Mouse (Mus musculus): Measurements from ENCODE around the gene Nav2. TPM values are rescaled to one million over a fixed set of nuclear protein-coding genes. Genes with fewer than 3 reads are reported as not detected.
A peak's percentile ranks its signal among the peaks of the same experiment; 100 is the strongest.

The Nav2 gene
- polyA plus RNA-seq, 1 experiment from 2014 or later: 22.5 TPM

DNA sequence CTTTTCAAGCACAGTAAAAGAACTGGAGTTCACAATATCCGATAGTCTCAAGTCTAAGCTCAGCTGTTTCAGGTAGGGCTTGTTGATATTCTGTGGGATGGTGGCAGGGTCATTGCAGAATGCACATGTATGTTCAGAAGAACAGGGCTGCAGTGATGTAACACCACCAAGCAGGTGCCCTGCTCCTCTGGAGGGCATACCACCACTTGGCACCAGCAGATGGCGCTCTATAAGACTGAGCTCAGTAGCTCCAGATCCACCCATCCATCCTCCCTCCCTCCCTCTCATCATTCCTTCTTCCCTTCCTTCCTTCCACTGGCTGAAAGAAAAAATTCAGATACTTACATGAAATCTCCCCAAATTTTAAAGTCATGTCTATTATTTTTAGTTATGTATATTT lies 547.6 kb downstream of the Nav2 start:
- ATAC-seq (ENCODE audit: low FRiP score, low TSS enrichment): no peak
- Histone ChIP-seq H3K4me3 (replicated peaks; ENCODE audit: low read depth, low read length) (no peak overlapping the region), H3K27ac (replicated peaks; ENCODE audit: low read depth, low read length) (no peak overlapping the region), H3K4me1 (ENCODE audit: control insufficient read depth, insufficient read depth, low read length) (no peaks in the 10 kb centered on the region), H3K9ac (replicated peaks; ENCODE audit: low read length) (no peak overlapping the region), H3K36me3 (ENCODE audit: control insufficient read depth, insufficient read depth, low read length) (peaks cover 10% of the 10 kb centered on the region), H3K4me2 (ENCODE audit: low read length) (no peak overlapping the region), H3K9me3 (ENCODE audit: control insufficient read depth, low read length) (no peaks in the 10 kb centered on the region), H3K27me3 (ENCODE audit: control insufficient read depth, insufficient read depth, low read length) (no peaks in the 10 kb centered on the region)
- 63% methylated on average over 2 of the region's 2 CpGs for whole genome bisulfite sequencing
- DNase-seq: peak; percentile 69

DNA sequence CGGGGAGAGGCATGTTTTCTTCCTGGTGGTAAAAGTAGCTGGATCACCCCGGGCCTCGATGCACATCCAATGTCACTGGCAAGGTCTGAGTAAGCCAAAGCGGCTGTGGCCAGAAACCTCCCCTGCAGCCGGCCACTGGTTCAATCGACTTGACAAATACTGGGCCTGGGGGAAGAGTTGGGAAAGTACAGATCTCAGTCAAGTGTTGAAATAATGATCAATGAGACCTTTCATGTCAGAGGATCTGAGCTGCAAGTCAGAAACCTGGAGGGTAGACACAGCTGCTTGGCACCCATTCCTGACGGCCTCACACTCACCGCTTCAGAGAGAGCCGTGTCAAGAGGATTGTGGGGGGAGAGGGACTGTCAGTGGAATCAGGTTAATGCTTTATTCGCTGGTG lies 548.9 kb downstream of the Nav2 start:
- DNase-seq: no peak
- Histone ChIP-seq H3K36me3 (ENCODE audit: control insufficient read depth, insufficient read depth, low read length) (peaks cover 12% of the 10 kb centered on the region), H3K27ac (replicated peaks; ENCODE audit: low read depth, low read length) (no peak overlapping the region), H3K27me3 (ENCODE audit: control insufficient read depth, insufficient read depth, low read length) (no peaks in the 10 kb centered on the region), H3K4me2 (ENCODE audit: low read length) (no peak overlapping the region), H3K9ac (replicated peaks; ENCODE audit: low read length) (no peak overlapping the region), H3K4me1 (ENCODE audit: control insufficient read depth, insufficient read depth, low read length) (no peaks in the 10 kb centered on the region), H3K4me3 (replicated peaks; ENCODE audit: low read depth, low read length) (no peak overlapping the region), H3K9me3 (ENCODE audit: control insufficient read depth, low read length) (no peaks in the 10 kb centered on the region)
- 73% methylated on average over 10 of the region's 10 CpGs for WGBS
- ATAC-seq (ENCODE audit: low FRiP score, low TSS enrichment): no peak

DNA sequence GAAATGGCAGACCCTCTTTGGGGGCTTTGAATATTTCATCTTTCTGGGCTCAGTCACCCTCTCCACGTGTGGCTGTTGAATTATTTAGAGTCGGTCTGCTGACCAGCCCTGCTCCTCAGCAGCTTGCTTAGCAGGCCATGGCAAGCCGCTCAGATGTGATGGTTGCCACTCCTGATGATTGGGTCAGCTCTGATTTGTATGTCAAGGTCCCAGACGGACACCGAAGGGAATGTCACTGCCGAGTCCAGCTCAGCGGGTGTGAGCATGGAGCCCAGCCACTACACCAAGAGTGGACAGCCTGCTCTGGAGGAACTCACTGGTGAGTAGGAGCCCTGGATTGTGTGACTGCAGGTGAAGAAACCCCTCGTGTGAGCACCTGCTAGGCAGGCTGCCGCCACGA lies 549.4 kb downstream of the Nav2 start:
- Histone ChIP-seq H3K4me3 (replicated peaks; ENCODE audit: low read depth, low read length) (no peak overlapping the region), H3K27me3 (ENCODE audit: control insufficient read depth, insufficient read depth, low read length) (no peaks in the 10 kb centered on the region), H3K4me1 (ENCODE audit: control insufficient read depth, insufficient read depth, low read length) (no peaks in the 10 kb centered on the region), H3K9me3 (ENCODE audit: control insufficient read depth, low read length) (no peaks in the 10 kb centered on the region), H3K4me2 (ENCODE audit: low read length) (no peak overlapping the region), H3K27ac (replicated peaks; ENCODE audit: low read depth, low read length) (0 out of 2 replicates have a peak overlapping the region, but pooled peaks have one; percentile 20), H3K9ac (replicated peaks; ENCODE audit: low read length) (no peak overlapping the region), H3K36me3 (ENCODE audit: control insufficient read depth, insufficient read depth, low read length) (peaks cover 12% of the 10 kb centered on the region)
- no peak for ATAC-seq (ENCODE audit: low FRiP score, low TSS enrichment)
- DNase-seq: no peak
- 75% methylated on average over 10 of the region's 10 CpGs for WGBS

DNA sequence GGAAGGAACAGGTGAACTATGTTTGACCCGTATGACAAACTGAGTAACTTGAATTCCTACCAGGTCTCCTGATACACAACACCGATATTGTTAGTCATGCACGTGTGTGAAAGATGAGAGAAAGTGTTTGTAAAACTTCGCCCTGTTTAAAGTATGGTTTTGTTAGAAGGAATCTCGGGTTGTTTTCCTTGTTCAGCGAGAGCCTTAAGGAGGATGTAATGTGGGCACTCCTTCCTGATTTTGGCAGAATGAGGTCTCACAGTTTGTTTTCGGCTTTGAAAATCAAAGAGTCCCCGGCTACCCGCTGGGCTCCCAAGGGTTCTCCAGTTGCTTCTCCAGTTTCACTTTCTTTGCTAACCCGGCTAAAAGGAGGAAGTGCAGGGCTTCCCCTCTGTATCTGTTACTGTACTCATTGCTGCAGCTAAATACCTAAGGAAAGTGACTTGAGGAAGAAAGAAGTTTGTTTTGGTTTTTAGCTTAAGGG lies 553.9 kb downstream of the Nav2 start:
- Histone ChIP-seq H3K4me2 (ENCODE audit: low read length) (no peak overlapping the region), H3K9me3 (ENCODE audit: control insufficient read depth, low read length) (no peaks in the 10 kb centered on the region), H3K9ac (replicated peaks; ENCODE audit: low read length) (no peak overlapping the region), H3K36me3 (ENCODE audit: control insufficient read depth, insufficient read depth, low read length) (peaks cover 19% of the 10 kb centered on the region; the same call in 1 of the 2 replicates), H3K27ac (replicated peaks; ENCODE audit: low read depth, low read length) (no peak overlapping the region), H3K4me3 (replicated peaks; ENCODE audit: low read depth, low read length) (no peak overlapping the region), H3K27me3 (ENCODE audit: control insufficient read depth, insufficient read depth, low read length) (no peaks in the 10 kb centered on the region), H3K4me1 (ENCODE audit: control insufficient read depth, insufficient read depth, low read length) (no peaks in the 10 kb centered on the region)
- no peak for ATAC-seq (ENCODE audit: low FRiP score, low TSS enrichment)
- no peak for DNase-seq
- 49% methylated on average over 10 of the region's 10 CpGs for WGBS

DNA sequence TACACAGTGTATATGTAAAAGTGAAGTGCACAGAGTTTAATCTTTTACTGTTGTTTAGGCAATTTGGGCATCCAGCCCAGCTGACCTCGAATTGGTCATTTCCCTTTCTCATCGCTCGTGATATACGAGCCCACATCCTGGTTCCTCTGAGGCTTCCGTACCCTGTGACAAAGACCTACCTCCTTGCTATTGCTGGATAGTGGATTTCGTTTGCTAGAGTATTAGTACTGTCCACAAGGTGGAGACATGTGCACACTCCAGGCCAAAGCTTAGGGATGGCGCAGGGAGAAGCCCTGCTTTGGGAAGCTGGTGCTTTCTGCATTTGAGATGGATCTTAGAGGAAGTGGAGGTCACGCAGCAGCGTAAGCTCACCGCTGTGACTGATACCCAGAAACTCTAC lies 559.3 kb downstream of the Nav2 start:
- no peak overlapping the region for H3K27ac ChIP-seq (replicated peaks; ENCODE audit: low read depth, low read length)
- H3K4me3 ChIP-seq (replicated peaks; ENCODE audit: low read depth, low read length): no peak overlapping the region
- H3K27me3 ChIP-seq (ENCODE audit: control insufficient read depth, insufficient read depth, low read length): no peaks in the 10 kb centered on the region
- ATAC-seq (ENCODE audit: low FRiP score, low TSS enrichment) (peak; percentile 48; the same call in 1 of the 2 replicates), DNase-seq (peak; percentile 81)
- no peaks in the 10 kb centered on the region for H3K9me3 ChIP-seq (ENCODE audit: control insufficient read depth, low read length)
- no peak overlapping the region for H3K4me2 ChIP-seq (ENCODE audit: low read length)
- H3K36me3 ChIP-seq (ENCODE audit: control insufficient read depth, insufficient read depth, low read length): peaks cover 14% of the 10 kb centered on the region; the same call in 1 of the 2 replicates
- WGBS: 69% methylated on average over 10 of the region's 10 CpGs
- no peaks in the 10 kb centered on the region for H3K4me1 ChIP-seq (ENCODE audit: control insufficient read depth, insufficient read depth, low read length)
- no peak overlapping the region for H3K9ac ChIP-seq (replicated peaks; ENCODE audit: low read length)

DNA sequence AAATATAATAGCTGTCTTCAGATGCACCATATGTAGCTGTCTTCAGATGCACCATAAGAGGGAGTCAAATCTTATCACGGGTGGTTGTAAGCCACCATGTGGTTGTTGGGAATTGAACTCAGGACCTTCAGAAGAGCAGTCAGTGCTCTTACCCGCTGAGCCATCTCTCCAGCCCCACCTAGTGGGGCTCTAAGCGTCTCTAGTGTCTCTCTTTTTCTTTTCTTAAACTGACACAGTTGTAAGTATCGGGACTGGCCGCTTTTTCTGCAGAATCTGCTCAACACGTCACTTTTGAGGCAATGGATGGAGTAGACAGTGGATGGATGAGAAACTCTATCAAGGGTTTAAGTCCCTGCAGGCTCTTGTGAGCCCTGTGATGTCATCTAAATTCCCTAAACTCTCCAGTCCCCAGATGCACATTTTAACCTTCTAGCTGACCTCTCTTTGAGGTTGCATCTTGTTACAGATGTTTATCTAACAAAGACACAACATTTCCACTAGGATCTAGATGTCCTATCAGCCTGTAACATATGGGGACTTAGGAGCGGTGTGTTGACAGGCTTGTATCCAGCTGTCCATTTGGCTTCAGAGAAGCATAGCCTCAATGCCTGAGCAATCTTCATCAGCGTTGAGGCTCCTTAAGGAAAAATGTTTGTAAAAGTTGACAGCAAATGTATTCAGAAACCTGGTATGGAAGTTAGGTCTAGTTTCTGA lies 560.1 kb downstream of the Nav2 start:
- Histone ChIP-seq H3K9me3 (ENCODE audit: control insufficient read depth, low read length) (no peaks in the 10 kb centered on the region), H3K4me3 (replicated peaks; ENCODE audit: low read depth, low read length) (no peak overlapping the region), H3K36me3 (ENCODE audit: control insufficient read depth, insufficient read depth, low read length) (peaks cover 14% of the 10 kb centered on the region; the same call in 1 of the 2 replicates), H3K27me3 (ENCODE audit: control insufficient read depth, insufficient read depth, low read length) (no peaks in the 10 kb centered on the region), H3K4me2 (ENCODE audit: low read length) (no peak overlapping the region), H3K27ac (replicated peaks; ENCODE audit: low read depth, low read length) (no peak overlapping the region), H3K9ac (replicated peaks; ENCODE audit: low read length) (no peak overlapping the region), H3K4me1 (ENCODE audit: control insufficient read depth, insufficient read depth, low read length) (no peaks in the 10 kb centered on the region)
- WGBS: 85% methylated on average over 8 of the region's 8 CpGs
- ATAC-seq (ENCODE audit: low FRiP score, low TSS enrichment) (no peak), DNase-seq (no peak)

DNA sequence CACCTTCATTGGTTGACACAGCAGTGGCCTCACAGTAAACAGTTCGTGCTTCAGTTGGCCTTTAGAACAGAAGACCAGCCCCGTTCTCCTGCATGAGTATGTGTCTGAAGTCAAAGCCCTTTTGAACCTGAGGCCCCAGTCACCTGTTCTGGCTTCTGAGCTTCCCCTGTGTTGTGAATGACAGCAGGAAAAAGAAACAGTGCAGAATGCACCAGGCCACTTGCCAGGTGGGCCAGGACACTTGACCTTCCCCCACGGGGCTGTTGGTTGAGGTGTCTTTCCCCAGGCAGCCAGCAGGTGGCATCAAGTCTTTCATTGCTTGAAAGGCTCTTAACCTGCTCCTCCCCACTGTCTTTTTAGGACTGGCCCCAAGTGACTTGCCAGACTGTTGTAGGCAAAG lies 562.8 kb downstream of the Nav2 start:
- Histone ChIP-seq H3K4me1 (ENCODE audit: control insufficient read depth, insufficient read depth, low read length) (no peaks in the 10 kb centered on the region), H3K4me3 (replicated peaks; ENCODE audit: low read depth, low read length) (no peak overlapping the region), H3K36me3 (ENCODE audit: control insufficient read depth, insufficient read depth, low read length) (no peaks in the 10 kb centered on the region), H3K4me2 (ENCODE audit: low read length) (no peak overlapping the region), H3K9ac (replicated peaks; ENCODE audit: low read length) (no peak overlapping the region), H3K9me3 (ENCODE audit: control insufficient read depth, low read length) (no peaks in the 10 kb centered on the region), H3K27ac (replicated peaks; ENCODE audit: low read depth, low read length) (no peak overlapping the region), H3K27me3 (ENCODE audit: control insufficient read depth, insufficient read depth, low read length) (no peaks in the 10 kb centered on the region)
- DNase-seq: peak; percentile 66
- WGBS: 64% methylated on average over 3 of the region's 3 CpGs
- ATAC-seq (ENCODE audit: low FRiP score, low TSS enrichment): no peak

DNA sequence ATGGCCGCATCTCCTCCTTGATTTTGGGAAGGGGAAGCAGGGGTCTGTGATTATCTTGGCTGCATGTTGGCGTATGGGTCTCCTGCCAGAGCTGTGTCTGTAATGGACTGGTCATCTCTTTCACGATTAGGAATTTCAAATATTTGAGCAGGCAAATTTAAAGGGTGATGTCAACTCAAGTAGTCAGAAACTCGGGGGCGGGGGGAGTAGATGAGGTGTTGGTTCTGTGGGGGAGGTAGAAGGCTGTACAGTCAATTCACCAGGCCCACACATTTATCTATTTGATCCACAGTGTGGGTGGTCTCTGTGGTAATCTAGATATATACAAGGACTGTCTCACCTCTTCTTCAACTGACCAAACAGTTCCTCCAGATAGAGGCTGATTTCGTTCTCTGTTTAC lies 566.8 kb downstream of the Nav2 start:
- no peak overlapping the region for H3K4me2 ChIP-seq (ENCODE audit: low read length)
- no peaks in the 10 kb centered on the region for H3K9me3 ChIP-seq (ENCODE audit: control insufficient read depth, low read length)
- DNase-seq (no peak), ATAC-seq (ENCODE audit: low FRiP score, low TSS enrichment) (no peak)
- 93% methylated on average over 6 of the region's 6 CpGs for WGBS
- no peaks in the 10 kb centered on the region for H3K27me3 ChIP-seq (ENCODE audit: control insufficient read depth, insufficient read depth, low read length)
- H3K4me1 ChIP-seq (ENCODE audit: control insufficient read depth, insufficient read depth, low read length): no peaks in the 10 kb centered on the region
- H3K4me3 ChIP-seq (replicated peaks; ENCODE audit: low read depth, low read length): no peak overlapping the region
- no peak overlapping the region for H3K9ac ChIP-seq (replicated peaks; ENCODE audit: low read length)
- no peaks in the 10 kb centered on the region for H3K36me3 ChIP-seq (ENCODE audit: control insufficient read depth, insufficient read depth, low read length)
- H3K27ac ChIP-seq (replicated peaks; ENCODE audit: low read depth, low read length): no peak overlapping the region

DNA sequence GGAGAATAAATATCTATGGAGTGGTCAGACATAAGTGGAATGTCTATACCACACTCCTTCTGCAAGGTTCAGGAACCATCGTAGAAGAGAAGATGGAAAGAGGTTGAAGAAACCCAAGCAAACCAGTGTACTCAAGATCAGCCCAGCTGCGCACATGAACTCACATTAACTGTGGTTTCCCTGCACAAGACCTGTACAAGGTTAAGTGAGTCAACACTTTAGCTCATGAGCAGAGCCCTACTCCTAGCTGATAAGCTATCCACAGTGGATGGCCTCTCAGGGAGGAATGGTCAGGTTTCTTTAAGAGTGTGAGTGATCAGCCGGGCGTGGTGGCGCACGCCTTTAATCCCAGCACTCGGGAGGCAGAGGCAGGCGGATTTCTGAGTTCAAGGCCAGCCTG lies 567.6 kb downstream of the Nav2 start:
- Histone ChIP-seq H3K4me2 (ENCODE audit: low read length) (no peak overlapping the region), H3K27me3 (ENCODE audit: control insufficient read depth, insufficient read depth, low read length) (no peaks in the 10 kb centered on the region), H3K9ac (replicated peaks; ENCODE audit: low read length) (no peak overlapping the region), H3K27ac (replicated peaks; ENCODE audit: low read depth, low read length) (no peak overlapping the region), H3K36me3 (ENCODE audit: control insufficient read depth, insufficient read depth, low read length) (no peaks in the 10 kb centered on the region), H3K4me1 (ENCODE audit: control insufficient read depth, insufficient read depth, low read length) (no peaks in the 10 kb centered on the region), H3K4me3 (replicated peaks; ENCODE audit: low read depth, low read length) (no peak overlapping the region), H3K9me3 (ENCODE audit: control insufficient read depth, low read length) (no peaks in the 10 kb centered on the region)
- 97% methylated on average over 8 of the region's 8 CpGs for WGBS
- DNase-seq: no peak
- ATAC-seq (ENCODE audit: low FRiP score, low TSS enrichment): no peak
